Mouse (Mus musculus) bone marrow macrophage, adult 2 months (primary cell): ENCODE measurements at regions not wholly inside any gene's neighbourhood (a gene's known extent, or its start where the extent isn't known, plus 50 kb on each side); places are given as distances from the start of the nearest gene placed in this dataset.

Experiments used
- CTCF ChIP-seq: IDR thresholded peaks from 2 replicates; pipeline ENCODE4 v1.5.1; 2012; ENCODE audit warnings: low read depth, mild to moderate bottlenecking, low read length, moderate library complexity
- POLR2A ChIP-seq: IDR thresholded peaks from 2 replicates; pipeline ENCODE4 v1.6.1; 2012; ENCODE audit warnings: mild to moderate bottlenecking, low read depth, low read length, borderline replicate concordance

- TF ChIP-seq CTCF (no peak), POLR2A (no peak)
Observed at GRCm38 (mm10) chr16:21351289-21351688, 71.6 kb upstream of the Vps8 start.
